Mouse (Mus musculus): ENCODE measurements around the gene Tmtc2. TPM values are rescaled to one million over a fixed set of nuclear protein-coding genes. Genes with fewer than 3 reads are reported as not detected.

Gene Tmtc2
- 4.6 and 5.5 TPM in 2 replicates for polyA plus RNA-seq (2014; fragmentation: Nextera tagmentation; extraction: Ambion mirVana)

- DNase-seq (ENCODE audit: low spot score), result peak; percentile 95
- peak within 1 kb of the TSS; percentile 86 for H3K4me2 ChIP-seq (ENCODE audit: low read length)
- H3K36me3 ChIP-seq (ENCODE audit: control insufficient read depth, insufficient read depth, low read length), result no peaks in the 10 kb centered on the region
- peak within 1 kb of the TSS; percentile 83 for H3K9ac ChIP-seq (ENCODE audit: low read length)
- H3K27ac ChIP-seq (ENCODE audit: low read depth, low read length), result peak within 1 kb of the TSS; percentile 81
- H3K9me3 ChIP-seq (replicated peaks; ENCODE audit: control insufficient read depth, low read length), result no peaks in the 10 kb centered on the region
- peaks cover 9% of the 10 kb centered on the region for H3K4me1 ChIP-seq (ENCODE audit: control insufficient read depth, insufficient read depth, low read length)
- under 1% methylated on average over 55 of the region's 61 CpGs for WGBS
- H3K27me3 ChIP-seq (replicated peaks; ENCODE audit: control insufficient read depth, insufficient read depth, low read length), result 0 out of 2 replicates have a peak, but pooled peaks cover 6% of the 10 kb centered on the region
- H3K4me3 ChIP-seq (ENCODE audit: low read depth, low read length), result peak within 1 kb of the TSS; percentile 63
- peak; percentile 97 for ATAC-seq
These were observed at the start of gene Tmtc2 for GRCm38 (mm10) chr10:105573908-105574694. Gene Tmtc2 (minus strand): TSS chr10:105574451.

GRCm38 (mm10) chr10:105612117-105612516 lies 37.9 kb upstream of the Tmtc2 start:
- Histone ChIP-seq H3K4me2 (ENCODE audit: low read length) (no peak overlapping the region), H3K4me3 (ENCODE audit: low read depth, low read length) (no peak overlapping the region), H3K36me3 (ENCODE audit: control insufficient read depth, insufficient read depth, low read length) (no peaks in the 10 kb centered on the region), H3K9ac (ENCODE audit: low read length) (no peak overlapping the region), H3K27me3 (replicated peaks; ENCODE audit: control insufficient read depth, insufficient read depth, low read length) (no peaks in the 10 kb centered on the region), H3K4me1 (ENCODE audit: control insufficient read depth, insufficient read depth, low read length) (no peaks in the 10 kb centered on the region), H3K27ac (ENCODE audit: low read depth, low read length) (no peak overlapping the region), H3K9me3 (replicated peaks; ENCODE audit: control insufficient read depth, low read length) (no peaks in the 10 kb centered on the region)
- 89% methylated on average over 3 of the region's 3 CpGs for WGBS
- no peak for DNase-seq (ENCODE audit: low spot score)
- no peak for ATAC-seq

- no peaks in the 10 kb centered on the region for H3K36me3 ChIP-seq (ENCODE audit: control insufficient read depth, insufficient read depth, low read length)
- H3K27ac ChIP-seq (ENCODE audit: low read depth, low read length), result no peak overlapping the region
- H3K4me2 ChIP-seq (ENCODE audit: low read length), result no peak overlapping the region
- H3K9me3 ChIP-seq (replicated peaks; ENCODE audit: control insufficient read depth, low read length), result no peaks in the 10 kb centered on the region
- no peak overlapping the region for H3K9ac ChIP-seq (ENCODE audit: low read length)
- no peak overlapping the region for H3K4me3 ChIP-seq (ENCODE audit: low read depth, low read length)
- DNase-seq (ENCODE audit: low spot score), result no peak
- 78% methylated on average over 8 of the region's 8 CpGs for WGBS
- H3K27me3 ChIP-seq (replicated peaks; ENCODE audit: control insufficient read depth, insufficient read depth, low read length), result no peaks in the 10 kb centered on the region
- no peaks in the 10 kb centered on the region for H3K4me1 ChIP-seq (ENCODE audit: control insufficient read depth, insufficient read depth, low read length)
- no peak for ATAC-seq
These were observed 24.6 kb upstream of the Tmtc2 start for GRCm38 (mm10) chr10:105598826-105599225.

GRCm38 (mm10) chr10:105597226-105597625 lies 23.0 kb upstream of the Tmtc2 start:
- DNase-seq (ENCODE audit: low spot score) (no peak), ATAC-seq (no peak)
- H3K4me2 ChIP-seq (ENCODE audit: low read length), result no peak overlapping the region
- H3K36me3 ChIP-seq (ENCODE audit: control insufficient read depth, insufficient read depth, low read length), result no peaks in the 10 kb centered on the region
- H3K27ac ChIP-seq (ENCODE audit: low read depth, low read length), result no peak overlapping the region
- no peak overlapping the region for H3K4me3 ChIP-seq (ENCODE audit: low read depth, low read length)
- H3K27me3 ChIP-seq (replicated peaks; ENCODE audit: control insufficient read depth, insufficient read depth, low read length), result no peaks in the 10 kb centered on the region
- no peak overlapping the region for H3K9ac ChIP-seq (ENCODE audit: low read length)
- WGBS, result 88% methylated on average over 3 of the region's 3 CpGs
- H3K9me3 ChIP-seq (replicated peaks; ENCODE audit: control insufficient read depth, low read length), result no peaks in the 10 kb centered on the region
- H3K4me1 ChIP-seq (ENCODE audit: control insufficient read depth, insufficient read depth, low read length), result no peaks in the 10 kb centered on the region

- H3K9me3 ChIP-seq (replicated peaks; ENCODE audit: control insufficient read depth, low read length), result no peaks in the 10 kb centered on the region
- no peaks in the 10 kb centered on the region for H3K27me3 ChIP-seq (replicated peaks; ENCODE audit: control insufficient read depth, insufficient read depth, low read length)
- ATAC-seq (peak; percentile 88), DNase-seq (ENCODE audit: low spot score) (peak; percentile 62)
- H3K4me3 ChIP-seq (ENCODE audit: low read depth, low read length), result no peak overlapping the region
- no peaks in the 10 kb centered on the region for H3K36me3 ChIP-seq (ENCODE audit: control insufficient read depth, insufficient read depth, low read length)
- no peak overlapping the region for H3K27ac ChIP-seq (ENCODE audit: low read depth, low read length)
- no peak overlapping the region for H3K9ac ChIP-seq (ENCODE audit: low read length)
- H3K4me2 ChIP-seq (ENCODE audit: low read length), result no peak overlapping the region
- H3K4me1 ChIP-seq (ENCODE audit: control insufficient read depth, insufficient read depth, low read length), result no peaks in the 10 kb centered on the region
- 68% methylated on average over 7 of the region's 7 CpGs for WGBS
These were observed 21.3 kb upstream of the Tmtc2 start for GRCm38 (mm10) chr10:105595480-105596102.

GRCm38 (mm10) chr10:105588141-105588540 lies 13.9 kb upstream of the Tmtc2 start:
- H3K4me2 ChIP-seq (ENCODE audit: low read length), result no peak overlapping the region
- no peaks in the 10 kb centered on the region for H3K4me1 ChIP-seq (ENCODE audit: control insufficient read depth, insufficient read depth, low read length)
- no peaks in the 10 kb centered on the region for H3K9me3 ChIP-seq (replicated peaks; ENCODE audit: control insufficient read depth, low read length)
- no peaks in the 10 kb centered on the region for H3K27me3 ChIP-seq (replicated peaks; ENCODE audit: control insufficient read depth, insufficient read depth, low read length)
- no peak overlapping the region for H3K4me3 ChIP-seq (ENCODE audit: low read depth, low read length)
- no peak for ATAC-seq
- no peaks in the 10 kb centered on the region for H3K36me3 ChIP-seq (ENCODE audit: control insufficient read depth, insufficient read depth, low read length)
- H3K27ac ChIP-seq (ENCODE audit: low read depth, low read length), result no peak overlapping the region
- H3K9ac ChIP-seq (ENCODE audit: low read length), result no peak overlapping the region
- no peak for DNase-seq (ENCODE audit: low spot score)

GRCm38 (mm10) chr10:105579318-105579717 lies 5.1 kb upstream of the Tmtc2 start:
- Histone ChIP-seq H3K4me1 (ENCODE audit: control insufficient read depth, insufficient read depth, low read length) (no peaks in the 10 kb centered on the region), H3K36me3 (ENCODE audit: control insufficient read depth, insufficient read depth, low read length) (no peaks in the 10 kb centered on the region), H3K9ac (ENCODE audit: low read length) (no peak overlapping the region), H3K27me3 (replicated peaks; ENCODE audit: control insufficient read depth, insufficient read depth, low read length) (no peaks in the 10 kb centered on the region), H3K27ac (ENCODE audit: low read depth, low read length) (no peak overlapping the region), H3K9me3 (replicated peaks; ENCODE audit: control insufficient read depth, low read length) (no peaks in the 10 kb centered on the region), H3K4me3 (ENCODE audit: low read depth, low read length) (no peak overlapping the region), H3K4me2 (ENCODE audit: low read length) (no peak overlapping the region)
- no peak for ATAC-seq
- 72% methylated on average over 2 of the region's 2 CpGs for WGBS
- DNase-seq (ENCODE audit: low spot score), result no peak

GRCm38 (mm10) chr10:105578291-105578845 lies 4.1 kb upstream of the Tmtc2 start:
- H3K36me3 ChIP-seq (ENCODE audit: control insufficient read depth, insufficient read depth, low read length), result no peaks in the 10 kb centered on the region
- no peak overlapping the region for H3K4me3 ChIP-seq (ENCODE audit: low read depth, low read length)
- DNase-seq (ENCODE audit: low spot score), result peak; percentile 10
- 57% methylated on average over 8 of the region's 8 CpGs for WGBS
- no peaks in the 10 kb centered on the region for H3K9me3 ChIP-seq (replicated peaks; ENCODE audit: control insufficient read depth, low read length)
- no peaks in the 10 kb centered on the region for H3K4me1 ChIP-seq (ENCODE audit: control insufficient read depth, insufficient read depth, low read length)
- H3K9ac ChIP-seq (ENCODE audit: low read length), result no peak overlapping the region
- no peak overlapping the region for H3K27ac ChIP-seq (ENCODE audit: low read depth, low read length)
- ATAC-seq, result no peak
- H3K4me2 ChIP-seq (ENCODE audit: low read length), result no peak overlapping the region
- H3K27me3 ChIP-seq (replicated peaks; ENCODE audit: control insufficient read depth, insufficient read depth, low read length), result no peaks in the 10 kb centered on the region
